Mouse (Mus musculus): ENCODE results near the gene 9930022D16Rik.

GRCm38 (mm10) chr11:109375412-109375811 lies 38.3 kb upstream of the 9930022D16Rik start:
- TF ChIP-seq GATA1 (IDR thresholded peaks at IDR 0.05; ENCODE audit: borderline replicate concordance, low read length) (no peak), FLI1 (IDR thresholded peaks at IDR 0.05; ENCODE audit: low read length) (no peak)
